Mouse (Mus musculus) regulatory T cell (primary cell): ENCODE results near the gene Slc1a7.

Source experiments
- in situ Hi-C: fragments of 300-600 bp; cut with MboI, MseI; formaldehyde crosslinking; loops from one replicate; pipeline ENCODE4 v1.15.1; 2025; ENCODE audit warnings: high pct_unique_total_duplicates

Gene Slc1a7

GRCm38 (mm10) chr4:107967966-107968682 is at the start of gene Slc1a7:
Slc1a7 (plus strand) TSS chr4:107968332.
- in situ Hi-C loops = no loop called here

- in situ Hi-C loops = no loop called here
Observed at GRCm38 (mm10) chr4:107920336-107920735, 47.8 kb upstream of the Slc1a7 start.

- in situ Hi-C loops = no loop called here
Observed at GRCm38 (mm10) chr4:107921152-107921695, 46.9 kb upstream of the Slc1a7 start.

- in situ Hi-C loops = no loop called here
Observed at GRCm38 (mm10) chr4:107921952-107922351, 46.2 kb upstream of the Slc1a7 start.

- in situ Hi-C loops = no loop called here
Observed at GRCm38 (mm10) chr4:107923145-107923802, 44.9 kb upstream of the Slc1a7 start, which contains the start of gene Cpt2. Cpt2 (minus strand) TSS chr4:107923610.

GRCm38 (mm10) chr4:107923803-107924194 is 44.3 kb upstream of the Slc1a7 start:
- in situ Hi-C loops = no loop called here

GRCm38 (mm10) chr4:107928269-107928668 is 39.9 kb upstream of the Slc1a7 start:
- in situ Hi-C loops = no loop called here

GRCm38 (mm10) chr4:107928726-107929125 is 39.4 kb upstream of the Slc1a7 start:
- in situ Hi-C loops = no loop called here

GRCm38 (mm10) chr4:107931453-107931852 is 36.7 kb upstream of the Slc1a7 start:
- in situ Hi-C loops = no loop called here

GRCm38 (mm10) chr4:107933239-107933638 is 34.9 kb upstream of the Slc1a7 start:
- in situ Hi-C loops = no loop called here

- in situ Hi-C loops = no loop called here
Observed at GRCm38 (mm10) chr4:107935254-107935653, 32.9 kb upstream of the Slc1a7 start.

GRCm38 (mm10) chr4:107937338-107937737 is 30.8 kb upstream of the Slc1a7 start:
- in situ Hi-C loops = no loop called here

- in situ Hi-C loops = no loop called here
Observed at GRCm38 (mm10) chr4:107938124-107938523, 30.0 kb upstream of the Slc1a7 start.

- in situ Hi-C loops = no loop called here
Observed at GRCm38 (mm10) chr4:107942741-107943140, 25.4 kb upstream of the Slc1a7 start.

GRCm38 (mm10) chr4:107944141-107944540 is 24.0 kb upstream of the Slc1a7 start:
- in situ Hi-C loops = no loop called here

- in situ Hi-C loops = no loop called here
Observed at GRCm38 (mm10) chr4:107949918-107950317, 18.2 kb upstream of the Slc1a7 start.

GRCm38 (mm10) chr4:107952845-107953244 is 15.3 kb upstream of the Slc1a7 start:
- in situ Hi-C loops = no loop called here

GRCm38 (mm10) chr4:107955691-107956090 is 12.4 kb upstream of the Slc1a7 start:
- in situ Hi-C loops = no loop called here

GRCm38 (mm10) chr4:107958487-107958886 is 9.6 kb upstream of the Slc1a7 start:
- in situ Hi-C loops = no loop called here

- in situ Hi-C loops = no loop called here
Observed at GRCm38 (mm10) chr4:107962044-107962732, 5.9 kb upstream of the Slc1a7 start.

GRCm38 (mm10) chr4:107962792-107963191 is 5.3 kb upstream of the Slc1a7 start:
- in situ Hi-C loops = no loop called here

GRCm38 (mm10) chr4:107966416-107967109 is 1.6 kb upstream of the Slc1a7 start:
- in situ Hi-C loops = no loop called here
